Mouse (Mus musculus): Measurements from ENCODE around the gene Lenep. TPM values are rescaled to one million over a fixed set of nuclear protein-coding genes. Genes with fewer than 3 reads are reported as not detected.
"Not testable (repeated sequence)": the region's sequence is repeated elsewhere in the genome, so short reads cannot be mapped to it uniquely, and the experiment has no call there.

The Lenep gene
- total RNA-seq (2021), result not detected

DNA sequence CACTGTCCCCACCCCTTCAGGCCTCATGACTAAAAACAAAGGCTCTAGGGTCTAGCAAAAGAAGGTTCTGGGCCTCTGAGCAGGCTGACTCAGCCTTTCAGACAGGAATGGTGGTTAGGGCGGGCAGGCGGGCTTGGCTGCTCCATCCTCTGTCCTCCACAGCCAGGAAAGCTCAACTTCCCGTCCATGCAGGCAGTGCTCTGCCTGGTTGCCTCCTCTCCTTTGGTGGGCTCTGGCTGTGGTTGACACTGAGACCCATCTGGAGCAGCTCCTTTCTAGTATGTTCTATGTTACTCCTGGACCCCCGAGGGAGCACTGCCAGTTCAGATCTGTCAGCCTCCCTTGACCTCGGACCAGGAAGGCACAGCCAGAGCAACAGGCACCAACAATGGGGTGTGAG, at the start of gene Lenep:
Gene Lenep (minus strand): TSS at position 101 of the 400 bp plus-strand sequence.
- intact Hi-C loops (cut with DNase I), result no loop called here
- DNase-seq (ENCODE audit: extremely low spot score in 1 of 2, low spot score in 2 of 2), result no peak

DNA sequence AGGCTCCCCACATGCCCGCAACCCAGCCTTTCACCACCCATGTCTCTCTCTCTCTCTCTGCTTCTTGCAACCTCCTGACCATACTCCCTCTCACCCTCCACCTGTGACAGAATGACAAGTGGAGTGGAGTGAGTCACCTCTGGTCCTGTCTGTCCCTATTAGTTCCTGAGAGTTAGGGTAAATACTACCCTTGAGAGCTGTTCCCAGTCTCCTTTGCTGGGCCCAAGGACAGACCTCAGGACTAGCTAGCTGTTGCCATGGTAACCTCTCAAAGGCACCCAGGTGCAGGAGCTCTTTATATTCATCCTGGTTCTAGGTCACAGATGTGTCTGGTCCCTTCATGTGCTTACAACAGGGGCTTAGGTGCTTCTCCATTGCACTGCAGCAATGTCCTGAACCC, 49.3 kb upstream of the Lenep start:
- no peak for DNase-seq (ENCODE audit: extremely low spot score in 1 of 2, low spot score in 2 of 2)
- intact Hi-C loops (cut with DNase I), result no loop called here

DNA sequence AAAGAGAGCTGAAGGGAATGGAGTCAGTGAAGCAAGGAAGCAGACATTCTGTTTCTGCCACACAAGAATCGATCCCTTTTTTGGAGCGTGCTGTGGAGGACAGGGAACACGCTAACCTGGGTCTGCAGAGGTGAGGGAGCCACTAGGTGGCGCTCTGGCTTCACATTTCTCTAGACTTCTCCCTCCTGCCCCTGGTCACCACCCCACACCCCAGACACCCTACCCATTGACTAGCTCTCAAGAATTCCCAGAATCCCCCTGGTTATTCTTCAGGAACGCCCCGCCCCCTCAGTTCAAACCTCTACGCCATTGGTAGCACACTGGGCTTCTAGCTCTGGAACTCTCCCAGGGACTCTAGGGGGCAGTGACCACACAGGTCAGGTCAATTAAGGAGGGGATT, 46.9 kb upstream of the Lenep start:
- peak; percentile 55 to 82 for DNase-seq (ENCODE audit: extremely low spot score in 1 of 2, low spot score in 2 of 2)
- intact Hi-C loops (cut with DNase I), result no loop called here

DNA sequence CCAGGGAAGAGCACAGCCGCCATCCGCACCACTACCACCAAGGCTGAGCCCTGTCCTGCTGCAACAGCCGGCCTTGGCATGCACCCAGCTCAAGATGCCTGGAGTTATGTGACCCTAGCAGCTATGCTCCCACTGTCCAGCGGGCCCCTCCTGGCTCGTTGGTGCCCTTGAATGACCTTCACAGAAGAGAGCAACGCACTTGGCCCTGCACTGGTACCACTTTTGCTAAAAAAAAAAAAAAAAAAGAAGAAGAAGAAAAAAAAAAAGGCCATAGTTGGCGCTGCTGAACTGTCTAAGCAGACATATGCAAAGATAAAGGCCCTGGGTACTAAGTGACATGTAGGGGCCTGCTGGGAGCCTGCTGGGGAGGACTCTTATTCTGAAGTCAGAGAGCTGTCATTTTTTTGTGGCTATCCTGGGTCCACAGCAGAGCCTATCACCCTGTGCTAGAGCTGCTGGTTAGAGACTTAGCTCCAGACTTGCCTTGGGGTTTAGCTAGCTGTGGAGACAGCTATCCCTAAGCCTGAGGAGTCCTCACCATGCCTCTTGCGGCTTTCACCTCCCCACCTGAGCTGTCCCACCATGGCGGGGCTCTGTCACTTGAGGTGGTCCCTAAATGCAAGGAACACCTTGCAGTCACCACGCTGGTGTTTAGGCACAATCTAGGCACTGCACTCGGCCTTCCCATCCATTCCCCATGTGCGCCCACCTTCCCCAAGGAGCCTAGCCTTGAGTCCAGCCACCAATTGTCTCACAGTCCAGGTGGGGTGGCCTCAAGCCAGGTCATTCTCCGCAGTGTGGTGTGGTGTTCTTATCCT, 46.3 kb upstream of the Lenep start:
- intact Hi-C loops (cut with DNase I), result no loop called here
- DNase-seq (ENCODE audit: extremely low spot score in 1 of 2, low spot score in 2 of 2), result peak in 1 of 2 experiments; percentile 68

DNA sequence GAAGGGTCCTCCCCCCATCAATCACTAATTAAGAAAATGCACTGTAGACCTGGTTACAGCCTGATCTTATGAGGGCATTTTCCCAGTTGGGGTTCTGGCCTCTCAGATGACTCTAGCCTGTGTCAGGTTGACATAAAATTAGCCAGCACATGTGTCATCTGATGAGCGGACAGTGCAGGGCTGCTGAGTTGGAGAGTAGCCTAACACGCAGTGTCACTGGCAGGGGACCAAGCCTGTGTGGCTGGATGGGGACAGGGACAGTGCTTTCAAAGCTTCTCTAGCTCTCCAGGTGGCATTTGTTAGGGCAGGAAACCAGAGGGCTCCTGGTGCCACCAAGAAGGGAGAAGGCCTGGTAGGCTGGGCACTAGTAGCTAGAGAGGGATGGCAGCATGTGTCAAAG, 38.1 kb upstream of the Lenep start:
- no peak for DNase-seq (ENCODE audit: extremely low spot score in 1 of 2, low spot score in 2 of 2)
- intact Hi-C loops (cut with DNase I), result no loop called here

DNA sequence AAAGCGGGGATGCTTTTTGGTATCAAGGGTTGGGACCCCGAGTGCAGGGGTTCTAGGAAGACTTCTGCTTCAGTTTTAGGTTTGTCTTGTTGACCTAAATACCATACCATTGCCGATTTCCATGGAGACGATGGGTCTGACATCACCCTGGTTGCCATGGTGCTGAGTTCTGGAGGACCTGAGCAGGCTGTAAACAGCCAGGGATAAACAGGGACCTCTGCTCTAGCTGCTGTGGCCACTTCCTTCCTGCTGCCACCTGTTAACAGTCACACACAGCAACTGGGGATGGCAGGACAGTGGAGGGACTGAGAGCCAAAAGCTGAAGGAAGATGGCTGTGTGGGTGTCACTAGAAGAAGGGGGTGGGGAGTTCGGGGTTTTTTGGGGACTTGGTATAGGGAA, 34.7 kb upstream of the Lenep start:
- intact Hi-C loops (cut with DNase I), result no loop called here
- peak; percentile 43 to 53 for DNase-seq (ENCODE audit: extremely low spot score in 1 of 2, low spot score in 2 of 2)

DNA sequence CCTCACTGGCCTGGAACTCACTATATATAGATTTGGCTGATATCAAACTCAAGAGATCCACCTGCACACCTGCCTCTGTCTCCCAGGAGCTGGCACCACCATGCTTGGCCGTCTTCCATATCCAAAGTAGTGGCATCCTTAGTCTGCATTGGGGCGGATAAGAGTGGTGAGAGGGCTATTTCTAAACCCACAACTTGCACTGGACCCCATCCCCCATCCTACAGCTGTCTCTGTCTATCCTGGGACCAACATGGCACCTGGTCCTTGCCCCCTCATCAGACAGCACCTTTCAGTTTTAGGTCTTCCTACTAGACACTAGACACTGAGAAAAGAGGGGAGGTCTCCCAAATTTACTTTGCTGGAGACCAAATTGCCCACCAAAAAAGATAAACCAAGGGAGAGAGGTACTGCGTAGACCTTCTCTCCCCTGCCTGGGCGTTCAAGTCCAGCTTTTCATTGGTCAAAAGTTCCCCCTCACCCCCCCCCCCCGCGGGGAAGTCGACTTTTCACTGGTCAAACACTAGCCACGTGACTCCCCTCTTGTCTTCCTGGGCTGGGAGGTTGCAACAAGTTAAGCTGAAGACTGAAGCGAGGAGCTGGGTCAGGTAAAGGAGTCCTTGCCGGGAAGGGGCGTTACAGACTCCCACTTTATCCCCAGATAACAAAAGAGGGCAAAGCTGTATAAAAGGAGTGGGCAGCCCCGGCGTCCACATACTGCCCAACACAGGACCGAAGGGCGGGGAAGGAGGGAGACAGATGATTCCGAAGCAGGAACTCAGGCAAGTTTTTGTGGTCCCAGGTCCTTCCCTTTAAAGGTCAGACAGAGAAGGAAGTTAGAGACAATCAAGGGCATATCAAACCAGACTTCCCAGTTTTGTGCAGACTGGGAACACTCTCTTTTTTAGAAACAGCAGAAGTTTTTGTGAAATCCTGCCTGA, 33.9 kb upstream of the Lenep start, which contains the start of gene Pbxip1:
Gene Pbxip1 (plus strand): TSS at position 531 of the 938 bp plus-strand sequence.
- intact Hi-C loops (cut with DNase I), result no loop called here
- DNase-seq (ENCODE audit: extremely low spot score in 1 of 2, low spot score in 2 of 2), result peak in 1 of 2 experiments; percentile 62

DNA sequence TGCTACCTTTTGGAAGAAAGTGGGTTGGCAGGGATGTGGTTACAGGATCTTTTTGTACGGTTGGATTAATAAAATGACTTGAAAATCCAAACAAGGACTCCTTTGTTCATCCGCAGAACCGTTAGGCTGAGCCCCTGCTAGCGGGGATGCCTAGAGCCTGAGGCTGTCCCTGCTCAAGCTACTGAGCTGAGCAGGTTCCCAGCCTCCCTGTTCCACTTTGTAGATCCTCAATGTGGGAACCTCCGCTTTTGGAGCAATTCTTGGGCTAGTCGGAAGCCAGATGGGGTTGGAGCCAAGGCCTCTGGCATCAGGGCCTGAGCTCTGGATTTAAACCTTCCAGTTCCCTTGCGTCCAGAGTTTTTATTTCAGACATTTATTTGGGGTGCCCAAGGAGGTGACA, 32.4 kb upstream of the Lenep start:
- intact Hi-C loops (cut with DNase I), result no loop called here
- no peak for DNase-seq (ENCODE audit: extremely low spot score in 1 of 2, low spot score in 2 of 2)

DNA sequence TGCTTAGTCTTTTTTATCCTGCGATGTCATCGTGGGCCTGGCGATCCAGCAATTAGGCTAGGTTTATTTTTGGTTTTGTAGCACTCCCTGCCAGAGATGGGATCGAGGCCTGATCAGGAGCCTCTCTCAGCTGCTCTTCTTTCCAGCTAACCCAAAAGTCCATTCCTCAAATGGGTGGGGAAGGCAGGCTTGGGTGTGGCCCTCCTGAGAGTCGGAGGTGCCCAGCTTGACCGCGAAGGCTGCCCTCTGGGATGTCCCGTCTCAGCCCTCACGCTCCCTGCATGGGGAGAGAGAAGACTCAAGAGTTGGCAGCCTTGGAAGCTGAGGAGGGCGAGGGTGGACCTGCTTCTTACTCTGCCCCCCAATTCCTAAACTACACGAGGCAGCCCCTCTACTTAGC, 31.9 kb upstream of the Lenep start:
- DNase-seq (ENCODE audit: extremely low spot score in 1 of 2, low spot score in 2 of 2), result no peak
- intact Hi-C loops (cut with DNase I), result no loop called here

DNA sequence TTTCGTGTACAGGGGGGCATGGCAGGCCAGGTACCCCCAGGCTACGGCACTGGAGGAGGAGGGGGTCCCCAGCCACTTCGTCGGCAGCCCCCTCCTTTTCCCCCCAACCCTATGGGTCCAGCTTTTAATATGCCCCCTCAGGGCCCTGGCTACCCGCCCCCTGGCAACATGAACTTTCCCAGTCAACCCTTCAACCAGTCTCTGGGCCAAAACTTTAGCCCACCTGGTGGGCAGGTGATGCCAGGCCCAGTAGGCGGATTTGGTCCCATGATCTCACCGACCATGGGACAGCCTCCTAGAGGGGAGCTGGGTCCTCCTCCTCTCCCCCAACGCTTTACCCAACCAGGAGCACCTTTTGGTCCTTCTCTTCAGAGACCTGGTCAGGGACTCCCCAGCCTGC, 30.0 kb upstream of the Lenep start:
- intact Hi-C loops (cut with DNase I), result no loop called here
- DNase-seq (ENCODE audit: extremely low spot score in 1 of 2, low spot score in 2 of 2), result no peak

DNA sequence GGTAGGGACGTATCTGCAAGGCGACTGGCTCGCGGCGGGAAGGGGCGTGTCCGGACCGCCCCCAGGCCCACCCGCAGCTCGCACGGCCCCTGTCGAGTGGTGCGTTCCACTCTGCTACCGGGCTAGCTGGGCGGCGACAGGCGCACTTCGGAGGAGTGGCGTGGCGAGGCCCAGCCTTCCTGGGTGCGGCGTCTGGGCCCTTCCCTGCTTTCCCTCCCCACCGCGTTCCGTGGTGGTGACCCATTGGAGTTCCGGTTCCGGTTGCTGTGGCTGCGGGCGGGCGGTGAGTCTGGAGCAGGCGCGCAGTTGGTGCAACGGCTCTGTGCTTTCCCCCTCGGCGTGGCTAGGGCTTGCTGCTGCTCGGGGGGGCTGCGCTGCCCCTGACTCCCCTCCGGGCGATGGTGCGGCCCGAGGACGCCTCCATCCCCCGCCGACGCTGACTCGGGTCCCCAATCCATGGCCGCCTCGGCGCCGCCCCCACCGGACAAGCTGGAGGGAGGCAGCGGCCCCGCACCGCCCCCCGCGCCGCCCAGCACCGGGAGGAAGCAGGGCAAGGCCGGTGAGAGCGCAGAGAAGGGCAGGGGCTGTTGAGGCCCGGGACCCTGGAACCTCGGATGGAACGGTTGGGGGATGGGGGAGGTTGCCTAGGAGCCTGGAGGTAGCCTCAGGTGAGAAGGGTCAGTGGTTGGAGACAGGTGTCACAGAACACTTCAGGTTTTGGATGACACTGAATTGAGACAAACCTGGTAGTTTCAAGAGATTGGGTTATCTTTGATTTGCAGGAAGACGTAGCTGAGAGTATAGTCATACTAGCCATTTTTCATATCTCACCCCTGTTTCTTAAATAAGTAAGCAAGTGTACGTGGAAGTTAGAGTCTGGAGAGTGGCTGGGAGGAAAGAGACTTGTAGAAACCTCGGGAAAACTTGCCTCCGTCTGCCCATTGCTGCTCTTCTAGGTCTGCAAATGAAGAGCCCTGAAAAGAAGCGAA, 27.9 kb upstream of the Lenep start, which contains the start of gene Pygo2:
Gene Pygo2 (plus strand): TSS at position 44 of the 989 bp plus-strand sequence.
- intact Hi-C loops (cut with DNase I), result no loop called here
- peak; percentile 95 to 98 for DNase-seq (ENCODE audit: extremely low spot score in 1 of 2, low spot score in 2 of 2)

DNA sequence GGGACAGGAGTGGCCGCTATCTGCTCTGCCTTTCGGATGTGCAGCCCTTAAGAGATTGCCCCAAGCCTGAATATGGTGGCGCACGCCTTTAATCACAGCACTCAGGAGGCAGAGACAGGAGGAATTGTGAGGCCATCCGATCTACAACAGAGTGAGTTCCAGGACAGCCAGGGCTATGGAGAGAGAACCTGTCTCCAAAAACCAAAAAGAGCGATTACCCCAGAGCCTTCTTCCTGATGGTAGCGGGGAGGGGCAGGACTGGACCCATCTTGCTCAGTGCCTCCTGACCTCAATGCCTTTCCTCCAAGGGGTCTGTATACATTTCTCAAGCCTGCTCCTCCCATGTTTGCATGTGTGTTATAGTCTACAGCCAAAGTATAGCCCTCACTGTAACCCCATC, 26.4 kb upstream of the Lenep start:
- DNase-seq (ENCODE audit: extremely low spot score in 1 of 2, low spot score in 2 of 2), result peak in 1 of 2 experiments; percentile 9
- intact Hi-C loops (cut with DNase I), result not testable (repeated sequence)

DNA sequence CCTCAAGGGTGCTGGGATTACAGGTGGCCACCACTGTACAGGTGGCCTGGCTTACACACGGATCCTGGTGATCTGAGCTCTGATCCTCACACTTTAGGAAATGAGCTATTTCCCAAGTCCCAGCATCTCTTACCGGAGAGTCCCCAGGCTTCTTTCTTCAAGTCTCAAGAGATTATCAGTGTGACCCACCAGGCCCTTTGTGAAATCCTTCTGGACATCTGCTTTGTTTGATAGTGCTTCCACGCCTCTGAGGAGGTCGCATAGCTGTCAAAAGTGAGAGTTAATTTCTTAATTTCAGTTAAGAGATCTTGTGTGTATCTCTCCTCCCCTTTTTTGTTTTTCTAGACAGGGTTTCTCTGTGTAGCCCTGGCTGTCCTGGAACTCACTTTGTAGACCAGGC, 23.3 kb upstream of the Lenep start:
- intact Hi-C loops (cut with DNase I), result no loop called here
- DNase-seq (ENCODE audit: extremely low spot score in 1 of 2, low spot score in 2 of 2), result no peak

DNA sequence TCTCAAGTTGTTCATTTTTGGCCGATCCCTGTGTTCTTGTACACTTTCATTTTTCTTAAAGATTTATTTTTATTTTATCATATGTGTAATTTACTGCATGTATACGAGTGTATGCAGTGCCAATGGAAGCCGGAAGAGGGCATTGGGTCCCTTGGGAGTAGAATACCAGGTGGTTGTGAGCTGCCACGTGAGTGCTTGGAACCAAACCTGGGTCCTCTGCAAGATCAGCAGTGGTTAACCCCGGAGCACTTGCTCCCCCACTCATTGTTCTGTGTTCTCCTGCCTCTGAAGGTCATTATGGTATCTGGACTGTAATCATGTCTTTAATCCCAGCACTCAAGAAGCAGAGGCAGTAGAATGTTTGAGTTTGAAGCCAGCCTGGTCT, 22.5 kb upstream of the Lenep start:
- no peak for DNase-seq (ENCODE audit: extremely low spot score in 1 of 2, low spot score in 2 of 2)
- intact Hi-C loops (cut with DNase I), result no loop called here

DNA sequence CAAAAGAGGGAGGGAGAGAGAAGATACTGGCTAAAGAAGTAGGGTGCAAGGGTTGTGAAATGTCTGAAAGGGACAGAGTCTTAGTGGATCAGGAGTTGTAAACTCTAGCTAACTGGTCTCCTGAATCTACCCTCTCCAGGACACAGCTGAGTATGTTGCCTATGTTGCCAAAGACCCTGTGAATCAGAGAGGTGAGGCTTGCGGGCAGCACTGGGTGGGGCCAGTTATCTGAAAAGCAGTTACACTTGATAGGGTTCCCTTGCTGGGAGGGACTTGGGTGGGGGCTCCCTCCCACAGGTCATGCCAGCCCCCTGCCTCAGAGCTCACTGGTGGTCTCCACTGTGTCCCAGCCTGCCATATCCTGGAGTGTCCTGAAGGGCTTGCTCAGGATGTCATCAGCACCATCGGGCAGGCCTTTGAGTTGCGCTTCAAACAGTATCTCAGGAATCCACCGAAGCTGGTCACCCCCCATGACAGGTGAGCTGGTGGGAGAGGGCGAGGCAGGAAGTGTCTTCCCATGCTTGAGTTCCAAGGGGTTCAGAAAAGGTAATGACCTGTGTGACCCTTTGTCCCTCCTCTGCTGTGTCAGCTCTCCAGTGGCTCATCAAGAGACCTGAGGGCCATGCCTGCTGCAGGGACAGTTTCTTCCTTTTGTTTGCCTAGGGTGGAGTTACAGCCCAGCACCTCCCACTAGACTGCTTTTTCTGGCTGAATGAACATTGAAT, 22.0 kb upstream of the Lenep start:
- no peak for DNase-seq (ENCODE audit: extremely low spot score in 1 of 2, low spot score in 2 of 2)
- intact Hi-C loops (cut with DNase I), result no loop called here

DNA sequence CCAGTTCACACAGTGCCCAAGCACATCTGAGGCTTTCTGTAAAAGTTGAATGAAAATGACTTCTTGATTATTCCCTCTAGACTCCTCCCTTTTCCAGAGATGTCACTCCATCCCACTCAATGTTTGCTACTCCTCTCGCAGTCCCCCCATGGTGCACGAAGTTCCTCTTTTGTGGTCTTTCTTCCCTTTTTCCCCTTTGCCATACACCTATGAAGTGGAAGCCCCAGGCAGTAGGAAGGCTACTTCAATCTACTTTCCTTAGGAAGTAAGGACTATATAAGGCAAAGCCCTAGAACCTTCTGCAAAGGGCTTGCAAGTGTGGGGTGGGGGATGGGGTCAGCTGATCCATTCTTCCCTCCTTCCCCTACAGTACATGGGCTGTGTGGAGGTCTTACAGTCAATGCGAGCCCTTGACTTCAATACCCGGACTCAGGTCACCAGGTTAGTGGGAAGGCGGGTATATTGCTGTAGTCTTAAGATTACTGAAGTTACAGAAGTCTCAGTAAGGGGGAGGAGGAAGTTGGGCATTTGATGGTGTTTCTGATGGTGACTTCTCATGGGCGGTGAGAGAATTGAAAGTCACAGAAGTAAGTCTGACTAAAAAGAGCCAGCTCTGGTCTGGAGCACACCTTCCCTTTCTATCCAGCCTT, 20.1 kb upstream of the Lenep start:
- intact Hi-C loops (cut with DNase I), result no loop called here

DNA sequence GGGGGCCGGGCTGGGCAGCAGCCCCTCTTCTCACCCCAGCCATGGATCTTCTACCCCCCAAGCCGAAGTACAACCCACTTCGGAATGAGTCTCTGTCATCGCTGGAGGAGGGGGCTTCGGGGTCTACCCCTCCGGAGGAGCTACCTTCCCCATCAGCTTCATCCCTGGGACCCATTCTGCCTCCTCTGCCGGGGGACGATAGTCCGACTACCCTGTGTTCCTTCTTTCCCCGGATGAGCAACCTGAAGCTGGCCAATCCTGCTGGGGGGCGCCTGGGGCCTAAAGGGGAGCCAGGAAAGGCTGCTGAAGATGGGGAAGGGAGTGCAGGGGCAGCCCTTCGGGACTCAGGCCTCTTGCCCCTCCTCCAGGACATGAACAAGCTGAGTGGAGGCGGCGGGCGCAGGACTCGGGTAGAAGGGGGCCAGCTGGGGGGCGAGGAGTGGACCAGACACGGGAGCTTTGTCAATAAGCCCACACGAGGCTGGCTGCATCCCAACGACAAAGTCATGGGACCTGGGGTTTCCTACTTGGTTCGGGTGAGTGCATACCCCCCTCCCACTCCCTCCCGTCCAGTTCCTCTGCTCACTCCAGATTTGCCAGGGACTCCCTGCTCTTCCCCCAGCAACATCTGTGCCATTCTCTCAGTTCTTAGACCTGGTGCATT, 19.3 kb upstream of the Lenep start:
- peak in 1 of 2 experiments; percentile 66 for DNase-seq (ENCODE audit: extremely low spot score in 1 of 2, low spot score in 2 of 2)
- intact Hi-C loops (cut with DNase I), result no loop called here

More for the DNA sequence above, 20.1 kb upstream of the Lenep start:
- no peak for DNase-seq (ENCODE audit: extremely low spot score in 1 of 2, low spot score in 2 of 2)
